Mouse (Mus musculus): Measurements from ENCODE around the gene Slc33a1. TPM values are rescaled to one million over a fixed set of nuclear protein-coding genes. Genes with fewer than 3 reads are reported as not detected.

The Slc33a1 gene
- polyA plus RNA-seq, 1 experiment from 2014 or later = 12.8 TPM

- Histone ChIP-seq H3K9me3 (no peaks in the 10 kb centered on the region), H3K36me3 (replicated peaks) (no peaks in the 10 kb centered on the region), H3K27ac (replicated peaks) (peak within 1 kb of the TSS; percentile 98), H3K4me3 (peak within 1 kb of the TSS; percentile 83), H3K27me3 (replicated peaks; ENCODE audit: low read depth, poor library complexity, severe bottlenecking) (no peaks in the 10 kb centered on the region), H3K4me1 (peaks cover 7% of the 10 kb centered on the region; the same call in 1 of the 2 replicates)
- WGBS = 5% methylated on average over 48 of the region's 48 CpGs
- peak; percentile 91 for DNase-seq (ENCODE audit: low spot score)
These were observed 35.4 kb downstream of the Slc33a1 start, which contains the start of gene E130311K13Rik for GRCm38 (mm10) chr3:63928878-63929859. E130311K13Rik (minus strand) TSS chr3:63929472.

- H3K4me3 ChIP-seq = no peak overlapping the region
- H3K36me3 ChIP-seq (replicated peaks) = peaks cover 2% of the 10 kb centered on the region; the same call in 1 of the 2 replicates
- 58% methylated on average over 3 of the region's 3 CpGs for WGBS
- H3K27me3 ChIP-seq (replicated peaks; ENCODE audit: low read depth, poor library complexity, severe bottlenecking) = no peaks in the 10 kb centered on the region
- H3K4me1 ChIP-seq = no peaks in the 10 kb centered on the region
- no peaks in the 10 kb centered on the region for H3K9me3 ChIP-seq
- peak; percentile 37 for DNase-seq (ENCODE audit: low spot score)
- H3K27ac ChIP-seq (replicated peaks) = no peak overlapping the region
These were observed 44.9 kb downstream of the Slc33a1 start for GRCm38 (mm10) chr3:63919634-63920033.

GRCm38 (mm10) chr3:63910301-63910700, 54.3 kb downstream of the Slc33a1 start:
- Histone ChIP-seq H3K9me3 (no peaks in the 10 kb centered on the region), H3K27me3 (replicated peaks; ENCODE audit: low read depth, poor library complexity, severe bottlenecking) (peaks cover 8% of the 10 kb centered on the region; the same call in 1 of the 2 replicates), H3K27ac (replicated peaks) (no peak overlapping the region), H3K4me3 (no peak overlapping the region), H3K4me1 (peaks cover 2% of the 10 kb centered on the region), H3K36me3 (replicated peaks) (no peaks in the 10 kb centered on the region; the same call in 1 of the 2 replicates)
- WGBS = 86% methylated on average over 4 of the region's 4 CpGs
- no peak for DNase-seq (ENCODE audit: low spot score)

GRCm38 (mm10) chr3:63905241-63905640, 59.3 kb downstream of the Slc33a1 start:
- peak overlapping the region; percentile 56 for H3K4me3 ChIP-seq
- no peaks in the 10 kb centered on the region for H3K9me3 ChIP-seq
- peaks cover 24% of the 10 kb centered on the region for H3K4me1 ChIP-seq
- 2% methylated on average over 18 of the region's 18 CpGs for WGBS
- H3K27me3 ChIP-seq (replicated peaks; ENCODE audit: low read depth, poor library complexity, severe bottlenecking) = peaks cover 23% of the 10 kb centered on the region; the same call in 1 of the 2 replicates
- H3K36me3 ChIP-seq (replicated peaks) = no peaks in the 10 kb centered on the region
- peak overlapping the region; percentile 30; the same call in 1 of the 2 replicates for H3K27ac ChIP-seq (replicated peaks)
- DNase-seq (ENCODE audit: low spot score) = peak; percentile 37

GRCm38 (mm10) chr3:63904157-63904556, 60.4 kb downstream of the Slc33a1 start:
- Histone ChIP-seq H3K4me1 (peaks cover 35% of the 10 kb centered on the region), H3K27ac (replicated peaks) (no peak overlapping the region), H3K27me3 (replicated peaks; ENCODE audit: low read depth, poor library complexity, severe bottlenecking) (peaks cover 23% of the 10 kb centered on the region; the same call in 1 of the 2 replicates), H3K36me3 (replicated peaks) (no peaks in the 10 kb centered on the region), H3K9me3 (no peaks in the 10 kb centered on the region), H3K4me3 (no peak overlapping the region)
- 76% methylated on average over 2 of the region's 2 CpGs for WGBS
- no peak for DNase-seq (ENCODE audit: low spot score)

GRCm38 (mm10) chr3:63900021-63900571, 64.5 kb downstream of the Slc33a1 start:
- Histone ChIP-seq H3K4me3 (peak overlapping the region; percentile 87), H3K4me1 (peaks cover 44% of the 10 kb centered on the region), H3K27ac (replicated peaks) (peak overlapping the region; percentile 90), H3K36me3 (replicated peaks) (no peaks in the 10 kb centered on the region), H3K9me3 (no peaks in the 10 kb centered on the region), H3K27me3 (replicated peaks; ENCODE audit: low read depth, poor library complexity, severe bottlenecking) (peaks cover 13% of the 10 kb centered on the region; the same call in 1 of the 2 replicates)
- under 1% methylated on average over 12 of the region's 12 CpGs for WGBS
- peak; percentile 52 for DNase-seq (ENCODE audit: low spot score)

- Histone ChIP-seq H3K36me3 (replicated peaks) (no peaks in the 10 kb centered on the region), H3K27ac (replicated peaks) (peak within 1 kb of the TSS; percentile 90), H3K4me1 (peaks cover 38% of the 10 kb centered on the region), H3K9me3 (no peaks in the 10 kb centered on the region), H3K4me3 (peak within 1 kb of the TSS; percentile 87), H3K27me3 (replicated peaks; ENCODE audit: low read depth, poor library complexity, severe bottlenecking) (peaks cover 7% of the 10 kb centered on the region; the same call in 1 of the 2 replicates)
- under 1% methylated on average over 12 of the region's 12 CpGs for whole genome bisulfite sequencing
- DNase-seq (ENCODE audit: low spot score) = peak; percentile 89
These were observed 65.3 kb downstream of the Slc33a1 start, which contains the start of gene Plch1 for GRCm38 (mm10) chr3:63899309-63899695. Plch1 (minus strand) TSS chr3:63899472.

- WGBS = under 1% methylated on average over 41 of the region's 41 CpGs
- H3K36me3 ChIP-seq (replicated peaks) = no peaks in the 10 kb centered on the region
- H3K27me3 ChIP-seq (replicated peaks; ENCODE audit: low read depth, poor library complexity, severe bottlenecking) = peaks cover 4% of the 10 kb centered on the region; the same call in 1 of the 2 replicates
- no peaks in the 10 kb centered on the region for H3K9me3 ChIP-seq
- H3K4me1 ChIP-seq = peaks cover 39% of the 10 kb centered on the region
- peak overlapping the region; percentile 90 for H3K27ac ChIP-seq (replicated peaks)
- H3K4me3 ChIP-seq = peak overlapping the region; percentile 87
- peak; percentile 90 for DNase-seq (ENCODE audit: low spot score)
These were observed 65.8 kb downstream of the Slc33a1 start for GRCm38 (mm10) chr3:63898581-63899308.

- Histone ChIP-seq H3K36me3 (replicated peaks) (no peaks in the 10 kb centered on the region), H3K27ac (replicated peaks) (no peak overlapping the region), H3K9me3 (no peaks in the 10 kb centered on the region), H3K27me3 (replicated peaks; ENCODE audit: low read depth, poor library complexity, severe bottlenecking) (peaks cover 4% of the 10 kb centered on the region; the same call in 1 of the 2 replicates), H3K4me1 (peaks cover 39% of the 10 kb centered on the region), H3K4me3 (peak overlapping the region; percentile 87)
- no peak for DNase-seq (ENCODE audit: low spot score)
- WGBS = 33% methylated on average over 1 of the region's 1 CpGs
These were observed 67.4 kb downstream of the Slc33a1 start for GRCm38 (mm10) chr3:63897177-63897576.

GRCm38 (mm10) chr3:63896303-63896702, 68.3 kb downstream of the Slc33a1 start:
- Histone ChIP-seq H3K27me3 (replicated peaks; ENCODE audit: low read depth, poor library complexity, severe bottlenecking) (peaks cover under 1% of the 10 kb centered on the region; the same call in 1 of the 2 replicates), H3K9me3 (no peaks in the 10 kb centered on the region), H3K36me3 (replicated peaks) (no peaks in the 10 kb centered on the region), H3K4me3 (peak overlapping the region; percentile 13; the same call in 1 of the 2 replicates), H3K27ac (replicated peaks) (no peak overlapping the region), H3K4me1 (peaks cover 32% of the 10 kb centered on the region)
- DNase-seq (ENCODE audit: low spot score) = no peak
- 70% methylated on average over 4 of the region's 4 CpGs for WGBS

GRCm38 (mm10) chr3:63895786-63896185, 68.8 kb downstream of the Slc33a1 start:
- Histone ChIP-seq H3K36me3 (replicated peaks) (peaks cover 2% of the 10 kb centered on the region; the same call in 1 of the 2 replicates), H3K9me3 (no peaks in the 10 kb centered on the region), H3K4me1 (peaks cover 32% of the 10 kb centered on the region), H3K27me3 (replicated peaks; ENCODE audit: low read depth, poor library complexity, severe bottlenecking) (no peaks in the 10 kb centered on the region; the same call in 1 of the 2 replicates), H3K27ac (replicated peaks) (no peak overlapping the region), H3K4me3 (no peak overlapping the region)
- WGBS = 59% methylated on average over 2 of the region's 2 CpGs
- no peak for DNase-seq (ENCODE audit: low spot score)

- Histone ChIP-seq H3K4me1 (peaks cover 18% of the 10 kb centered on the region), H3K27me3 (replicated peaks; ENCODE audit: low read depth, poor library complexity, severe bottlenecking) (no peaks in the 10 kb centered on the region), H3K4me3 (no peak overlapping the region), H3K9me3 (no peaks in the 10 kb centered on the region), H3K36me3 (replicated peaks) (peaks cover 7% of the 10 kb centered on the region; the same call in 1 of the 2 replicates), H3K27ac (replicated peaks) (no peak overlapping the region)
- WGBS = 77% methylated on average over 7 of the region's 7 CpGs
- DNase-seq (ENCODE audit: low spot score) = no peak
These were observed 70.9 kb downstream of the Slc33a1 start for GRCm38 (mm10) chr3:63893677-63894076.

Data from embryonic facial prominence, embryonic 10.5 days (tissue).